Mouse (Mus musculus): ENCODE data around the gene Gm7138.
A peak's percentile ranks its signal among the peaks of the same experiment; 100 is the strongest.
"Not testable (repeated sequence)": the region's sequence is repeated elsewhere in the genome, so short reads cannot be mapped to it uniquely, and the experiment has no call there.

Gene Gm7138

DNA sequence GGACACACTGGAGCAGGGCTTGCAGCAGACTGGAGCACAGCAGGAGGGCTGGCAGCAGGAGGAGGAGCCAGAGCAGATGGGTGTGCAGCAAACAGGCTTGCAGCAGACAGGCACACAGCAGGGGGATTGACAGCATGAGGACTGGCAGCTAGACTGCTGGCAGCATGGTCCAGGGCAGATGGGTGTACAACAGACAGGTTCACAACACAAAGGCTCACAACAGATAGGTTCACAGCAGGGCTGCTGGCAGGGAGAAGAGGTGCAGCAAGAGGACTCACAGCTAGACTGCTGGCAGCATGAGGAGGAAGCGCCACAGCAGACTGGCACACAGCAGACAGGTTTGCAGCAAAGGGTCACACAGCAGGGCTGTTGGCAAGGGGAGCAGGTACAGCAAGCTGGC is 26.1 kb downstream of the Gm7138 start:
- DNase-seq (ENCODE audit: low read depth, low spot score) = not testable (repeated sequence)

DNA sequence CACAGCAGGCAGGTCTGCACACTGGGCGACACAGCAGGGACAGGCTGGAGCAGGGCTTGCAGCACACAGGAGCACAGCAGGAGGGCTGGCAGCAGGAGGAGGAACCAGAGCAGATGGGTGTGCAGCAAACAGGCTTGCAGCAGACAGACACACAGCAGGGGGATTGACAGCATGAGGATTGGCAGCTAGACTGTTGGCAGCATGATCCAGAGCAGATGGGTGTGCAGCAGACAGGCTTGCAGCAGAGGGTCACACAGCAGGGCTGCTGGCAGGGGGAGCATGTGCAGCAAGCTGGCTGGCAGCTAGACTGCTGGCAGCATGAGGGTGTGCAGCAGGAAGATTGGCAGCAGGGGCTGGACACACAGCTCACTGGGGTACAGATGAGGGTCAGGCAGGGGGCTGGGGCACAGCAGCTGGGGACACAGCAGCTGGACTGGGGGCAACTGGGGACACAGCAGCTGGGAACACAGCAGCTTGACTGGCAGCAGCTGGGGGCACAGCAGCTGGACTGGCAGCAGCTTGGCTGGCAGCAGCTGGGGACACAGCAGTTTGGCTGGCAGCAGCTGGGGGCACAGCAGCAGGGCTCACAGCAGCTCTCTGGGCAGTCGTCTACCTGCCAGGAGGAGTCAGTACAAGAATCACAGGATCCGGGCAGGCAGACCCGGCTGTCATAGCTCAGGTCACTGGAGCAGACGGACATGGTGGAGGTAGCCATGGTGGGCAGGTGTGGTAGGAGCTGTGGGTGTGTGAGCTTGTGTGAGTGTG is 34.6 kb downstream of the Gm7138 start, which contains the start of gene Gm18596:
Gm18596 (minus strand) TSS at position 715 of the 765 bp plus-strand sequence.
- not testable (repeated sequence) for DNase-seq (ENCODE audit: low read depth, low spot score)

DNA sequence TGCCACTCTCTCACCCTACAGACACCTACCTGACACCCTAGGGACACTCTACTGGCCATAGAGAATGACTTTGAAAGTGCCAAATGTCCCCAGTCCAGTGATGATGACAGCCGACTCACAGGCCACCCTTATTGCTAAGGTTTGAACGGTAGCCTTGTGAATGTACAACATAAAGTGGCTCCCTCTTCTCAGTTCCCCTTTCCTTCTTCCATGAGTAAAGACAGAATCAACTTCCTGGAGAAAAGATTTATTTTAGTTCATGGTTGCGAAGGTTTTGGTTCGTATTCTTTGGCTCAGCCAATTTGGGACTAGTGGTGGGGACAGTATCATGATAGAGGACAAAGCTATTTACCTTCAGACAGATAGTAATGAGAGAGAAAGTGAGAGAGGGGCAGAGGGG is 37.8 kb downstream of the Gm7138 start:
- no peak for DNase-seq (ENCODE audit: low read depth, low spot score)

DNA sequence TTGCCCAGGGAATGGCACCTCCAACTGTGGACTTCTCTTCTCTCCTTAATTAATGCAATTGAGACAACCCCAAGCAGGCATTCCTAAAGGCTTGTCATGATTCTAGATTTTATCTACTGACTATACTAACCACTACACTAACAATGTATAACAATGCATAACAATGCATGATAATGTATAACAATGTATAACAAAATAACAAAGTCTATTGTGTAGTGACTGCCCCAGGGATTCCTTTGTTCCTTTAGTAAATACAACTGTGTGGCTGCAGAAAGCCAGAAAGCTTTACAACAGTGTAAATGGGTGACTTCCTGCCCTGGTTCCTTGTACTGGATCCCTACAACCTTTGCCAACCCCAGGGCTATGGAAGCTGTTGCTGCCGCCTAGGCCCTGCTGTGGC is 40.8 kb downstream of the Gm7138 start:
- no peak for DNase-seq (ENCODE audit: low read depth, low spot score)

GRCm38 (mm10) chr10:77729241-77729640 is 47.5 kb downstream of the Gm7138 start:
- peak; percentile 8 for DNase-seq (ENCODE audit: low read depth, low spot score)

DNA sequence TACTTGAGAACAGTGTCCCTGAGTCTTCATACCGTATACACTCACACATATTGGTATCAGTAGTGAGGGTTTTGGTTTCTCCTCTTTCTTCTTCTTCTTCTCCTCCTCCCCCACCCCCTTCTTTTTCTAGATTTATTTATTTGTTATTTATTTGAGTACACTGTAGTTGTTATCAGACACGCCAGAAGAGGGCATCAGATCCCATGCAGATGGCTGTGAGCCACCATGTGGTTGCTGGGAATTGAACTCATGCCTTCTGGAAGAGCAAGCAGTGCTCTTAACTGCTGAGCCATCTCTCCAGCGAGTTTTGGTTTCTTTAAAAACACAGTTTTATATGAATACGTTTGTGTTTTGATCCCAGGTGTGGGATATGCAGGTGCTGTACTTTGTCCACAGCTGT is 48.5 kb downstream of the Gm7138 start:
- no peak for DNase-seq (ENCODE audit: low read depth, low spot score)

Measured in c-Kit-negative CD71-positive TER-119-positive erythroid progenitor cells, embryonic 14.5 days (primary cell).